Mouse (Mus musculus): ENCODE results near the gene Snd1.

GRCm38 (mm10) chr6:28981966-28982701 is 507.2 kb downstream of the Snd1 start:
- TF ChIP-seq GATA1 (IDR thresholded peaks at IDR 0.05; ENCODE audit: borderline replicate concordance, low read length) (no peak), FLI1 (IDR thresholded peaks at IDR 0.05; ENCODE audit: low read length) (no peak)
